Mouse (Mus musculus): ENCODE measurements around the gene Echdc1. TPM values are rescaled to one million over a fixed set of nuclear protein-coding genes. Genes with fewer than 3 reads are reported as not detected.
A peak's percentile ranks its signal among the peaks of the same experiment; 100 is the strongest.

Gene Echdc1
- polyA plus RNA-seq, 1 experiment: 6.8 TPM

GRCm38 (mm10) chr10:29351420-29351819, 38.5 kb downstream of the Echdc1 start:
- H3K36me3 ChIP-seq (ENCODE audit: control insufficient read depth, insufficient read depth): peaks cover 70% of the 10 kb centered on the region
- no peak overlapping the region for H3K4me3 ChIP-seq (ENCODE audit: insufficient read depth, poor library complexity, severe bottlenecking)

GRCm38 (mm10) chr10:29352575-29352974, 39.6 kb downstream of the Echdc1 start:
- H3K4me3 ChIP-seq (ENCODE audit: insufficient read depth, poor library complexity, severe bottlenecking): no peak overlapping the region
- H3K27me3 ChIP-seq (ENCODE audit: control insufficient read depth, insufficient read depth, insufficient read length): no peaks in the 10 kb centered on the region
- H3K79me2 ChIP-seq (ENCODE audit: control insufficient read depth, insufficient read depth): peaks cover 95% of the 10 kb centered on the region
- TF ChIP-seq USF1 (IDR thresholded peaks at IDR 0.05; ENCODE audit: low read depth) (no peak), MYOG (IDR thresholded peaks at IDR 0.05; ENCODE audit: control insufficient read depth, extremely low read depth, insufficient read length) (no peak), MYOD1 (IDR thresholded peaks at IDR 0.05; ENCODE audit: control insufficient read depth, insufficient read length, low read depth) (no peak), CEBPB (IDR thresholded peaks at IDR 0.05; ENCODE audit: low read depth) (no peak), FOSL1 (IDR thresholded peaks at IDR 0.05; ENCODE audit: insufficient read depth, low read length, poor library complexity, severe bottlenecking) (no peak), CTCF (IDR thresholded peaks at IDR 0.05; ENCODE audit: control insufficient read depth, insufficient read depth, insufficient read length) (no peak), MAX (IDR thresholded peaks at IDR 0.05) (no peak)
- H3K36me3 ChIP-seq (ENCODE audit: control insufficient read depth, insufficient read depth): peaks cover 64% of the 10 kb centered on the region
- no peak overlapping the region for H3ac ChIP-seq (ENCODE audit: control insufficient read depth, insufficient read length, low read depth)
- peaks cover 65% of the 10 kb centered on the region for H3K79me3 ChIP-seq (ENCODE audit: low read depth)

More at GRCm38 (mm10) chr10:29351420-29351819, 38.5 kb downstream of the Echdc1 start:
- H3K79me3 ChIP-seq (ENCODE audit: low read depth): peaks cover 57% of the 10 kb centered on the region
- peaks cover 88% of the 10 kb centered on the region for H3K79me2 ChIP-seq (ENCODE audit: control insufficient read depth, insufficient read depth)
- no peak for TF ChIP-seq FOSL1 (IDR thresholded peaks at IDR 0.05; ENCODE audit: insufficient read depth, low read length, poor library complexity, severe bottlenecking)
- no peak for TF ChIP-seq MYOD1 (IDR thresholded peaks at IDR 0.05; ENCODE audit: control insufficient read depth, insufficient read length, low read depth)
- TF ChIP-seq CEBPB (IDR thresholded peaks at IDR 0.05; ENCODE audit: low read depth): no peak
- TF ChIP-seq CTCF (IDR thresholded peaks at IDR 0.05; ENCODE audit: control insufficient read depth, insufficient read depth, insufficient read length): no peak
- no peak for TF ChIP-seq MAX (IDR thresholded peaks at IDR 0.05)
- TF ChIP-seq USF1 (IDR thresholded peaks at IDR 0.05; ENCODE audit: low read depth): no peak
- no peak for TF ChIP-seq MYOG (IDR thresholded peaks at IDR 0.05; ENCODE audit: control insufficient read depth, extremely low read depth, insufficient read length)
- no peaks in the 10 kb centered on the region for H3K27me3 ChIP-seq (ENCODE audit: control insufficient read depth, insufficient read depth, insufficient read length)
- no peak overlapping the region for H3ac ChIP-seq (ENCODE audit: control insufficient read depth, insufficient read length, low read depth)

GRCm38 (mm10) chr10:29354183-29354582, 41.2 kb downstream of the Echdc1 start:
- Histone ChIP-seq H3K36me3 (ENCODE audit: control insufficient read depth, insufficient read depth) (peaks cover 58% of the 10 kb centered on the region), H3K27me3 (ENCODE audit: control insufficient read depth, insufficient read depth, insufficient read length) (no peaks in the 10 kb centered on the region), H3K4me3 (ENCODE audit: insufficient read depth, poor library complexity, severe bottlenecking) (no peak overlapping the region), H3K79me3 (ENCODE audit: low read depth) (peaks cover 80% of the 10 kb centered on the region), H3ac (ENCODE audit: control insufficient read depth, insufficient read length, low read depth) (no peak overlapping the region), H3K79me2 (ENCODE audit: control insufficient read depth, insufficient read depth) (peaks cover 99% of the 10 kb centered on the region)
- TF ChIP-seq MYOD1 (IDR thresholded peaks at IDR 0.05; ENCODE audit: control insufficient read depth, insufficient read length, low read depth): no peak
- TF ChIP-seq CTCF (IDR thresholded peaks at IDR 0.05; ENCODE audit: control insufficient read depth, insufficient read depth, insufficient read length): no peak
- TF ChIP-seq USF1 (IDR thresholded peaks at IDR 0.05; ENCODE audit: low read depth): no peak

GRCm38 (mm10) chr10:29361095-29361463, 48.1 kb downstream of the Echdc1 start:
- TF ChIP-seq CTCF (IDR thresholded peaks at IDR 0.05; ENCODE audit: control insufficient read depth, insufficient read depth, insufficient read length): no peak
- no peak for TF ChIP-seq MAX (IDR thresholded peaks at IDR 0.05)
- no peak for TF ChIP-seq USF1 (IDR thresholded peaks at IDR 0.05; ENCODE audit: low read depth)
- no peak for TF ChIP-seq CEBPB (IDR thresholded peaks at IDR 0.05; ENCODE audit: low read depth)
- Histone ChIP-seq H3K36me3 (ENCODE audit: control insufficient read depth, insufficient read depth) (peaks cover 17% of the 10 kb centered on the region), H3K79me3 (ENCODE audit: low read depth) (peaks cover 52% of the 10 kb centered on the region), H3K79me2 (ENCODE audit: control insufficient read depth, insufficient read depth) (peaks cover 56% of the 10 kb centered on the region), H3ac (ENCODE audit: control insufficient read depth, insufficient read length, low read depth) (peak overlapping the region; percentile 100), H3K4me3 (ENCODE audit: insufficient read depth, poor library complexity, severe bottlenecking) (peak overlapping the region; percentile 78), H3K27me3 (ENCODE audit: control insufficient read depth, insufficient read depth, insufficient read length) (no peaks in the 10 kb centered on the region)

GRCm38 (mm10) chr10:29361464-29362196, 48.7 kb downstream of the Echdc1 start:
- Histone ChIP-seq H3K79me3 (ENCODE audit: low read depth) (peaks cover 47% of the 10 kb centered on the region), H3K36me3 (ENCODE audit: control insufficient read depth, insufficient read depth) (peaks cover 16% of the 10 kb centered on the region), H3K27me3 (ENCODE audit: control insufficient read depth, insufficient read depth, insufficient read length) (no peaks in the 10 kb centered on the region), H3ac (ENCODE audit: control insufficient read depth, insufficient read length, low read depth) (peak overlapping the region; percentile 100), H3K79me2 (ENCODE audit: control insufficient read depth, insufficient read depth) (peaks cover 50% of the 10 kb centered on the region), H3K4me3 (ENCODE audit: insufficient read depth, poor library complexity, severe bottlenecking) (peak overlapping the region; percentile 78)
- peak; percentile 62 for TF ChIP-seq MAX (IDR thresholded peaks at IDR 0.05)
- TF ChIP-seq MYOG (IDR thresholded peaks at IDR 0.05; ENCODE audit: control insufficient read depth, extremely low read depth, insufficient read length): no peak
- no peak for TF ChIP-seq CEBPB (IDR thresholded peaks at IDR 0.05; ENCODE audit: low read depth)
- peak; percentile 86 for TF ChIP-seq USF1 (IDR thresholded peaks at IDR 0.05; ENCODE audit: low read depth)

GRCm38 (mm10) chr10:29362197-29362900, 49.4 kb downstream of the Echdc1 start, which contains the start of gene Rnf146:
Rnf146 (minus strand) TSS chr10:29362442.
- H3K79me2 ChIP-seq (ENCODE audit: control insufficient read depth, insufficient read depth): peaks cover 43% of the 10 kb centered on the region

More at GRCm38 (mm10) chr10:29362197-29362900, 49.4 kb downstream of the Echdc1 start, which contains the start of gene Rnf146:
- Histone ChIP-seq H3K79me3 (ENCODE audit: low read depth) (peaks cover 40% of the 10 kb centered on the region), H3K4me3 (ENCODE audit: insufficient read depth, poor library complexity, severe bottlenecking) (peak within 1 kb of the TSS; percentile 78), H3K27me3 (ENCODE audit: control insufficient read depth, insufficient read depth, insufficient read length) (no peaks in the 10 kb centered on the region), H3ac (ENCODE audit: control insufficient read depth, insufficient read length, low read depth) (peak within 1 kb of the TSS; percentile 100), H3K36me3 (ENCODE audit: control insufficient read depth, insufficient read depth) (peaks cover 12% of the 10 kb centered on the region)
- TF ChIP-seq USF1 (IDR thresholded peaks at IDR 0.05; ENCODE audit: low read depth) (no peak), MYOG (IDR thresholded peaks at IDR 0.05; ENCODE audit: control insufficient read depth, extremely low read depth, insufficient read length) (no peak), CTCF (IDR thresholded peaks at IDR 0.05; ENCODE audit: control insufficient read depth, insufficient read depth, insufficient read length) (no peak), MYOD1 (IDR thresholded peaks at IDR 0.05; ENCODE audit: control insufficient read depth, insufficient read length, low read depth) (no peak), FOSL1 (IDR thresholded peaks at IDR 0.05; ENCODE audit: insufficient read depth, low read length, poor library complexity, severe bottlenecking) (no peak)
